Mouse (Mus musculus): ENCODE measurements around the gene Slamf1. TPM values are rescaled to one million over a fixed set of nuclear protein-coding genes. Genes with fewer than 3 reads are reported as not detected.
"Not testable (repeated sequence)": the region's sequence is repeated elsewhere in the genome, so short reads cannot be mapped to it uniquely, and the experiment has no call there.

The Slamf1 gene
- polyA plus RNA-seq, 1 experiment from 2014 or later: 0.19 TPM

- Histone ChIP-seq H3K4me3 (no peak overlapping the region), H3K4me2 (no peak overlapping the region), H3K9ac (no peak overlapping the region), H3K9me3 (no peaks in the 10 kb centered on the region), H3K4me1 (no peaks in the 10 kb centered on the region), H3K27me3 (no peaks in the 10 kb centered on the region), H3K36me3 (no peaks in the 10 kb centered on the region), H3K27ac (no peak overlapping the region)
- WGBS: 78% methylated on average over 7 of the region's 7 CpGs
- ATAC-seq (ENCODE audit: insufficient number of reproducible peaks, low FRiP score, low TSS enrichment, low read depth): no peak
Observed at GRCm38 (mm10) chr1:171777026-171777425, 10.1 kb downstream of the Slamf1 start.

- Histone ChIP-seq H3K9ac (no peak overlapping the region), H3K9me3 (no peaks in the 10 kb centered on the region), H3K4me3 (no peak overlapping the region), H3K36me3 (no peaks in the 10 kb centered on the region), H3K27me3 (no peaks in the 10 kb centered on the region), H3K27ac (no peak overlapping the region), H3K4me2 (no peak overlapping the region), H3K4me1 (no peaks in the 10 kb centered on the region)
- no peak for ATAC-seq (ENCODE audit: insufficient number of reproducible peaks, low FRiP score, low TSS enrichment, low read depth)
- WGBS: 84% methylated on average over 5 of the region's 5 CpGs
Observed at GRCm38 (mm10) chr1:171782287-171782915, 15.5 kb downstream of the Slamf1 start.

- no peaks in the 10 kb centered on the region for H3K4me1 ChIP-seq
- no peak overlapping the region for H3K9ac ChIP-seq
- H3K27me3 ChIP-seq: no peaks in the 10 kb centered on the region
- no peak overlapping the region for H3K27ac ChIP-seq
- H3K9me3 ChIP-seq: no peaks in the 10 kb centered on the region
- H3K36me3 ChIP-seq: no peaks in the 10 kb centered on the region
- no peak for ATAC-seq (ENCODE audit: insufficient number of reproducible peaks, low FRiP score, low TSS enrichment, low read depth)
- H3K4me2 ChIP-seq: no peak overlapping the region
- WGBS: 81% methylated on average over 1 of the region's 1 CpGs
- no peak overlapping the region for H3K4me3 ChIP-seq
Observed at GRCm38 (mm10) chr1:171785871-171786270, 18.9 kb downstream of the Slamf1 start.

- H3K36me3 ChIP-seq: no peaks in the 10 kb centered on the region
- no peak overlapping the region for H3K27ac ChIP-seq
- H3K27me3 ChIP-seq: no peaks in the 10 kb centered on the region
- no peak overlapping the region for H3K4me3 ChIP-seq
- no peaks in the 10 kb centered on the region for H3K4me1 ChIP-seq
- no peaks in the 10 kb centered on the region for H3K9me3 ChIP-seq
- H3K9ac ChIP-seq: no peak overlapping the region
- no peak overlapping the region for H3K4me2 ChIP-seq
- 64% methylated on average over 6 of the region's 6 CpGs for WGBS
- no peak for ATAC-seq (ENCODE audit: insufficient number of reproducible peaks, low FRiP score, low TSS enrichment, low read depth)
Observed at GRCm38 (mm10) chr1:171787281-171788015, 20.5 kb downstream of the Slamf1 start.

GRCm38 (mm10) chr1:171788461-171789283, 21.7 kb downstream of the Slamf1 start:
- H3K36me3 ChIP-seq: no peaks in the 10 kb centered on the region
- H3K9me3 ChIP-seq: no peaks in the 10 kb centered on the region
- H3K27me3 ChIP-seq: no peaks in the 10 kb centered on the region
- no peak overlapping the region for H3K27ac ChIP-seq
- no peak overlapping the region for H3K4me3 ChIP-seq
- H3K4me1 ChIP-seq: no peaks in the 10 kb centered on the region
- H3K4me2 ChIP-seq: no peak overlapping the region
- no peak overlapping the region for H3K9ac ChIP-seq
- no peak for ATAC-seq (ENCODE audit: insufficient number of reproducible peaks, low FRiP score, low TSS enrichment, low read depth)
- WGBS: 68% methylated on average over 12 of the region's 12 CpGs

GRCm38 (mm10) chr1:171789407-171789806, 22.5 kb downstream of the Slamf1 start:
- Histone ChIP-seq H3K9me3 (no peaks in the 10 kb centered on the region), H3K9ac (no peak overlapping the region), H3K4me2 (no peak overlapping the region), H3K4me1 (no peaks in the 10 kb centered on the region), H3K27ac (no peak overlapping the region), H3K36me3 (no peaks in the 10 kb centered on the region), H3K4me3 (no peak overlapping the region), H3K27me3 (no peaks in the 10 kb centered on the region)
- no peak for ATAC-seq (ENCODE audit: insufficient number of reproducible peaks, low FRiP score, low TSS enrichment, low read depth)
- 77% methylated on average over 3 of the region's 3 CpGs for WGBS

- Histone ChIP-seq H3K9ac (no peak overlapping the region), H3K27me3 (no peaks in the 10 kb centered on the region), H3K36me3 (no peaks in the 10 kb centered on the region), H3K9me3 (no peaks in the 10 kb centered on the region), H3K4me1 (no peaks in the 10 kb centered on the region), H3K4me3 (no peak overlapping the region), H3K4me2 (no peak overlapping the region), H3K27ac (no peak overlapping the region)
- ATAC-seq (ENCODE audit: insufficient number of reproducible peaks, low FRiP score, low TSS enrichment, low read depth): no peak
- 88% methylated on average over 3 of the region's 3 CpGs for WGBS
Observed at GRCm38 (mm10) chr1:171791491-171791890, 24.6 kb downstream of the Slamf1 start.

GRCm38 (mm10) chr1:171796185-171796584, 29.3 kb downstream of the Slamf1 start:
- H3K9ac ChIP-seq: no peak overlapping the region
- 67% methylated on average over 2 of the region's 2 CpGs for WGBS
- no peak overlapping the region for H3K4me2 ChIP-seq
- no peaks in the 10 kb centered on the region for H3K4me1 ChIP-seq
- H3K27me3 ChIP-seq: no peaks in the 10 kb centered on the region
- H3K9me3 ChIP-seq: no peaks in the 10 kb centered on the region
- no peak overlapping the region for H3K4me3 ChIP-seq
- no peak overlapping the region for H3K27ac ChIP-seq
- H3K36me3 ChIP-seq: no peaks in the 10 kb centered on the region
- ATAC-seq (ENCODE audit: insufficient number of reproducible peaks, low FRiP score, low TSS enrichment, low read depth): no peak

- H3K4me2 ChIP-seq: no peak overlapping the region
- no peak overlapping the region for H3K27ac ChIP-seq
- 48% methylated on average over 1 of the region's 1 CpGs for WGBS
- H3K9ac ChIP-seq: no peak overlapping the region
- ATAC-seq (ENCODE audit: insufficient number of reproducible peaks, low FRiP score, low TSS enrichment, low read depth): no peak
- H3K4me1 ChIP-seq: no peaks in the 10 kb centered on the region
- H3K4me3 ChIP-seq: no peak overlapping the region
- no peaks in the 10 kb centered on the region for H3K9me3 ChIP-seq
- H3K36me3 ChIP-seq: no peaks in the 10 kb centered on the region
- no peaks in the 10 kb centered on the region for H3K27me3 ChIP-seq
Observed at GRCm38 (mm10) chr1:171797840-171798239, 30.9 kb downstream of the Slamf1 start.

- Histone ChIP-seq H3K9me3 (no peaks in the 10 kb centered on the region), H3K4me3 (no peak overlapping the region), H3K4me2 (no peak overlapping the region), H3K4me1 (no peaks in the 10 kb centered on the region), H3K36me3 (no peaks in the 10 kb centered on the region), H3K27me3 (no peaks in the 10 kb centered on the region), H3K9ac (no peak overlapping the region), H3K27ac (no peak overlapping the region)
- ATAC-seq (ENCODE audit: insufficient number of reproducible peaks, low FRiP score, low TSS enrichment, low read depth): no peak
- 79% methylated on average over 4 of the region's 4 CpGs for WGBS
Observed at GRCm38 (mm10) chr1:171799648-171800047, 32.7 kb downstream of the Slamf1 start.

GRCm38 (mm10) chr1:171811048-171811447, 44.1 kb downstream of the Slamf1 start:
- not testable (repeated sequence) for H3K9me3 ChIP-seq; H3K27me3 ChIP-seq; H3K27ac ChIP-seq; ATAC-seq (ENCODE audit: insufficient number of reproducible peaks, low FRiP score, low TSS enrichment, low read depth); H3K4me3 ChIP-seq; H3K4me2 ChIP-seq; H3K36me3 ChIP-seq; H3K4me1 ChIP-seq; H3K9ac ChIP-seq
- 92% methylated on average over 1 of the region's 1 CpGs for WGBS
